Mouse (Mus musculus) C2C12 (cell line): ENCODE results near the gene Phf20. TPM values are rescaled to one million over a fixed set of nuclear protein-coding genes. Genes with fewer than 3 reads are reported as not detected.
"Not testable (repeated sequence)": the region's sequence is repeated elsewhere in the genome, so short reads cannot be mapped to it uniquely, and the experiment has no call there.

Experiments used
- H3K27me3 ChIP-seq: one replicate; pipeline ENCODE4 v1.6.1; 2011; ENCODE audit not compliant: control insufficient read depth, insufficient read depth, insufficient read length
- H3K36me3 ChIP-seq: one replicate; pipeline ENCODE4 v1.6.1; 2011; ENCODE audit not compliant: control insufficient read depth, insufficient read depth
- H3K4me3 ChIP-seq: one replicate; pipeline ENCODE4 v1.5.1; 2011; ENCODE audit warnings: mild to moderate bottlenecking, control low read depth; ENCODE audit not compliant: poor library complexity, insufficient read depth, severe bottlenecking
- H3K79me2 ChIP-seq: one replicate; pipeline ENCODE4 v1.6.1; 2011; ENCODE audit not compliant: control insufficient read depth, insufficient read depth
- H3K79me3 ChIP-seq: one replicate; pipeline ENCODE4 v1.6.1; 2011; ENCODE audit warnings: low read depth, control low read depth
- H3ac ChIP-seq: one replicate; pipeline ENCODE3; 2011; ENCODE audit warnings: low read depth; ENCODE audit not compliant: control insufficient read depth, insufficient read length
- CEBPB ChIP-seq: IDR thresholded peaks from one replicate; pipeline ENCODE4 v1.6.1; 2011; ENCODE audit warnings: low read depth, mild to moderate bottlenecking, control low read depth, moderate library complexity
- CTCF ChIP-seq: IDR thresholded peaks from one replicate; pipeline ENCODE4 v1.5.1; 2011; ENCODE audit not compliant: control insufficient read depth, insufficient read depth, insufficient read length
- FOSL1 ChIP-seq: IDR thresholded peaks from one replicate; pipeline ENCODE4 v1.8.0; 2011; ENCODE audit warnings: mild to moderate bottlenecking, low read length; ENCODE audit not compliant: poor library complexity, insufficient read depth, severe bottlenecking
- MAX ChIP-seq: IDR thresholded peaks from one replicate; pipeline ENCODE4 v1.6.1; 2011; ENCODE audit warnings: mild to moderate bottlenecking, control low read depth
- MYOD1 ChIP-seq: IDR thresholded peaks from one replicate; pipeline ENCODE4 v1.6.1; 2011; ENCODE audit warnings: low read depth; ENCODE audit not compliant: control insufficient read depth, insufficient read length
- MYOG ChIP-seq: IDR thresholded peaks from one replicate; pipeline ENCODE4 v1.6.1; 2011; ENCODE audit not compliant: control insufficient read depth, insufficient read length; ENCODE audit errors: extremely low read depth
- USF1 ChIP-seq: IDR thresholded peaks from one replicate; pipeline ENCODE4 v1.6.1; 2011; ENCODE audit warnings: low read depth, mild to moderate bottlenecking, control low read depth, moderate library complexity
- polyA plus RNA-seq: library from polyadenylated mRNA; unstranded; fragments of >200 nt; fragmentation: generic; extraction: Trizol; gene quantifications from one replicate; pipeline ENCODE4 v1.2.1, GENCODE M21; 2012; ENCODE audit warnings: missing spikeins

The Phf20 gene
- polyA plus RNA-seq, 1 experiment = 18.1 TPM

DNA sequence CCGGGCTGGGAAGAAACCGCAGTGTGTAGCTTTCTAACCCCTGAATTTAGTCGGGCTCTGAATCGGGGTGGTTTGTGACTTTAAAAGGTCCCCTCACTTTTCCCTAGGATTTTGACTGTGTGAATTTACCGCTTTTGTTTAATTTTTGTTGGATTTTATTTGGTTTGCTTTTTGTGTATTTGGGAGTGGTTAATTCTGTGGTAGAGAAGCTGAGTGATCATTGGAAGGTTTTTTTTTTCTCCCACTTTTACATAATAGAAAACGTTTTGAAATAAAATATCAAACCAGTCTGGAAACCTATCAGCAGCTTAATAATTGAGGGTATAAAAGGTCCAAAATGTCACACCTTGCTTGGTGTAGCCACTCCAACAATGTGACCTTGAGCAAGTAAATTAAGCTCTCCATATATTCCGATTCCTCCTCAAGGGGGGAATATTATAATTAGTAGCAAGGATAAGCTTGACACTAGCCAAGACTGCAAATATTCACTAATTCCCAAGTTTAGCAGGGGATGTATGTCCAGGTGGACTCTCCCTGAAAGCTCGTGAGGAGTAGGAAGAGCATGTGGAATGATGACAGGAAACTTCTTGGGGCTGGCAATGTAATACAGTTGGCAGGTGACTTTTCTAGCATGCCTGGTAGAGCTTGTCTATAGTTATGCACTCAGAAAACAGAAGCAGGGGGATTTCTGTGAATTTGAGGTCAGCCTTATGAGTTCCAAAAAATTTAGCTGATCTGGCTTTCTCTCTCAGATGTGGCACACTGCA is 15.3 kb upstream of the Phf20 start:
- Histone ChIP-seq H3K4me3 (peak overlapping the region; percentile 99), H3K79me3 (peaks cover 34% of the 10 kb centered on the region), H3K79me2 (peaks cover 40% of the 10 kb centered on the region), H3K27me3 (no peaks in the 10 kb centered on the region), H3K36me3 (peaks cover 32% of the 10 kb centered on the region), H3ac (peak overlapping the region; percentile 43)
- TF ChIP-seq CEBPB (no peak), USF1 (no peak), MYOG (no peak), MYOD1 (no peak), FOSL1 (no peak), CTCF (no peak), MAX (no peak)

DNA sequence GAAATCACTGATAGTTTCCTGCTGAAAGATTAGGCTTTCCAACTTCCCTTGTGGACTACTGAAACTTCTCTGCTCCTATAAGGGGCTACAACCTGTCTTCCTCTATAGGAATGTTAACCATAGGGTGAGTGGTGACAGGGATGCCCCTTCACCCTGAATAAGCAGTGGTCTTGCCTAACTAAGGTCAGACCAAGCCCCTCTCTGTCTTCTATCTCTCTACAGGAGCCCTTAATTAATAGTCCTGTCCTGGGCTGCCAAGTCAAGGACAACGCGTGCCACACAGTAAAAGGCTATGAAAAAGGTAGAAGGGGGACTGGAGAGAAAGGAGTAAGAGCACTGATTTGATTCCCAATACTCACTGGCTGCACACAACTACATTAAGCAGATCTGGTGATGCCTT is 14.7 kb upstream of the Phf20 start:
- Histone ChIP-seq H3K79me2 (peaks cover 35% of the 10 kb centered on the region), H3K27me3 (no peaks in the 10 kb centered on the region), H3K36me3 (peaks cover 26% of the 10 kb centered on the region), H3K79me3 (peaks cover 28% of the 10 kb centered on the region), H3ac (peak overlapping the region; percentile 21), H3K4me3 (no peak overlapping the region)
- TF ChIP-seq USF1 = no peak
- TF ChIP-seq FOSL1 = no peak
- no peak for TF ChIP-seq MAX
- TF ChIP-seq MYOG = no peak

DNA sequence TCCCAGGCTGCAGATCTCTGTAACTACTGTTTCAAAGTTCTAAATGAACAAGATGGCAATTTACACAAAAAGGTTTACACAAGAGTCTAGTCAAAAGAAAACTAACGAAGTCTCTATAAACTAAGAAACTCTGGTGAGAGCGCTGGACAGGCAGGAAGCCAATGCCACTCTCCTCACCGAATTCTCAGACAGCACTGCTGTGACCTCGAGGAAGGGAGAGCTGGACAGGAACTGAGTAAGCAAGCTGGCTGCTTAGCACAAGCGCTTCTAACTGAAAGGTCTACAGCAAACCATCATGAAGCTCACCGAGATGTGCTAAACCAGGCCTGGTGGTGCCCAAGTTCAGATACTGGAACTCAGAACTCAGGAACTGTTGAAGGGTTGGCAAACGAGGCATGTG is 7.0 kb upstream of the Phf20 start:
- not testable (repeated sequence) for H3K27me3 ChIP-seq, H3K79me3 ChIP-seq, H3ac ChIP-seq, H3K79me2 ChIP-seq, H3K36me3 ChIP-seq, H3K4me3 ChIP-seq

DNA sequence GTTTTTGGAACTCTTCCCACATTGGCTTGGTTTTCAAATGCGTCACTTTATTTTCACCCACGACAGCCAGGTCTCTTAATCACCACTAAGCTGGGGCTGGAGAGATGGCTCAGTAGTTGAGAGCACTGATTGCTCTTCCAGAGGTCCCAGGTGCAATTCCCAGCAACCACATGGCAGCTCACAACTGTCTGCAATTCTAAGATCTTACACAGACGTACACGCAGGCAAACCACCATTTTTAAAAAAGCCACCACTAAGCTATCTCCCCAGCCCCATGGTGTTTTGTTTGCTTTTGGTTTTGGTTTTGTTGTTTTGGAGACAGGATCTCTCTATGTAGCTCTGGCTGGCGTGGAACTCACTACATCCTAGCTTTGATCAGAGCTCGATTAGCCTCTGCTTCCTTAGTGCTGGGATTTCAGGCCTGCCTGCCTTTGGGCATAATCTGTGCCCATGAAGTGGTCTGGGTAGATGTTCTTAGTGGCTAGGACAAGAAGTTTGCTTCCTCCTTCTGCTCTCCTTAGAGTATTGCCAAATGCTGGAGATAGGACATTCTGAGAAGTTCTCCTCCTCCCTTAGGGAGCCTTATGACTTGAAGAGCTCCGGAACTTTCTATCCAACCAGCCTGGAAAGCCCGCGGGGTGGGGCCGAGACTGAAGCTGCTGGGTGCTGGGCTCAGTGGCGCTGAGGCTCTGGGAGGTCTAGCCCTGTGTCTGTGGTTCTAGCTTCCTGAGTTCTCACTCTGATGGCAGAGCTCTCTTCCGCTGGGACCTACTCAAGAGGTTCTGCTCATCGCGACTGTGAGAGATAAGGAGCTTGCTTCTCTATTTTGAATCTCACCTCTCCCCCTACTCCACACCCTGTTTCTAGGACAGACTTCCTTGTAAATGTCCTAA is 6.0 kb upstream of the Phf20 start:
- H3K4me3 ChIP-seq = no peak overlapping the region
- H3K79me2 ChIP-seq = no peaks in the 10 kb centered on the region
- no peaks in the 10 kb centered on the region for H3K79me3 ChIP-seq
- TF ChIP-seq FOSL1 = no peak
- TF ChIP-seq MAX = no peak
- TF ChIP-seq MYOD1 = no peak
- TF ChIP-seq CTCF = no peak
- TF ChIP-seq MYOG = no peak
- TF ChIP-seq CEBPB = no peak
- TF ChIP-seq USF1 = no peak
- H3K36me3 ChIP-seq = no peaks in the 10 kb centered on the region
- H3K27me3 ChIP-seq = no peaks in the 10 kb centered on the region
- no peak overlapping the region for H3ac ChIP-seq

DNA sequence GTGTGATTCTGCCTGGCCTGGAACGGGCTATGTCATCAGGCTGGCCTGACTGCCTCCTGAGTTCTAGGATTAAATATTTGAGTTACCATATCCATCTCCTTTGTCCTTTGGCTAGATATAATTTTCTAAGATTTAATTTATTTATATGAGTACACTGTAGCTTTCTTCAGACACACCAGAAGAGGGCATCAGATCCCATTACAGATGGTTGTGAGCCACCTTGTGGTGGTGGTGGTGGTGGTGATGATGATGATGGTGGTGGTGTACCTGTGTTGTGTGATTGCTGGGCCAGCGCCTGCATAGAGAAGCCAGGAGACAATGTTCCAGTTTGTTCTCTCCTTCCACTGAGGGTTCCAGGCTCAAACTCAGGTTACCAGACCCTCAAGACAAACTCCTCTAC is 4.7 kb upstream of the Phf20 start:
- H3K79me3 ChIP-seq = no peaks in the 10 kb centered on the region
- TF ChIP-seq CEBPB (no peak), CTCF (no peak), USF1 (no peak), MYOG (no peak), FOSL1 (no peak), MAX (no peak), MYOD1 (no peak)
- no peak overlapping the region for H3ac ChIP-seq

DNA sequence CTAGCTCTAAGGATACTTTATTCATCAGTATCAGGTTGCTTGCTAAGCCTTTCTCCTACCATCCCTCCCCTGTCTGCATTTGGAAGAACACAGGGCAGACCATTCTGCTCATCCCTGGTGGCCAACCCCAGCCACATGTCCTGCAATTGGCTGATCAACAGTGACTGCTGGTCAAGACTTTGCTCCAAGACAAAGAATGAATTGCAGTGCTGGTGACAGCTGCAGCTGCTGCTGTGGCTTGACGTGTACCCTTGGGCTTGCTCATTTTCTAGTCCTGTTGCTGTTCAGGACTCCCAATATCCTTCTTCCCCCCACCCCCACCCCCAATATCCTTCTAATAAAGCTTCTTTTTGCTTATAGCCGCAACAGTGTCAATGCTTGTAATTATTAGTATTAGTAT is 4.2 kb upstream of the Phf20 start:
- peaks cover 2% of the 10 kb centered on the region for H3K79me2 ChIP-seq
- H3K27me3 ChIP-seq = no peaks in the 10 kb centered on the region
- no peaks in the 10 kb centered on the region for H3K36me3 ChIP-seq
- H3K79me3 ChIP-seq = peaks cover 1% of the 10 kb centered on the region
- no peak overlapping the region for H3K4me3 ChIP-seq
- no peak overlapping the region for H3ac ChIP-seq
- TF ChIP-seq MYOD1 (peak; percentile 99), CEBPB (no peak)

More for the DNA sequence above, 4.7 kb upstream of the Phf20 start:
- no peak overlapping the region for H3K4me3 ChIP-seq
- no peaks in the 10 kb centered on the region for H3K27me3 ChIP-seq
- H3K79me2 ChIP-seq = no peaks in the 10 kb centered on the region
- no peaks in the 10 kb centered on the region for H3K36me3 ChIP-seq
